Mouse (Mus musculus): ENCODE measurements around the gene Aph1b. TPM values are rescaled to one million over a fixed set of nuclear protein-coding genes. Genes with fewer than 3 reads are reported as not detected.

The Aph1b gene
- polyA plus RNA-seq, 2 experiments from 2014 or later, result 0.63 to 2.2 TPM

- ATAC-seq, result no peak
Observed at GRCm38 (mm10) chr9:66739516-66739915, 55.8 kb downstream of the Aph1b start.

- no peak for ATAC-seq
Observed at GRCm38 (mm10) chr9:66736551-66736950, 58.7 kb downstream of the Aph1b start.

- ATAC-seq, result no peak
Observed at GRCm38 (mm10) chr9:66736016-66736415, 59.3 kb downstream of the Aph1b start.

GRCm38 (mm10) chr9:66735122-66735521 lies 60.2 kb downstream of the Aph1b start:
- ATAC-seq, result no peak

- no peak for ATAC-seq
Observed at GRCm38 (mm10) chr9:66734568-66734967, 60.7 kb downstream of the Aph1b start.

GRCm38 (mm10) chr9:66732791-66733691 lies 62.2 kb downstream of the Aph1b start:
- no peak for ATAC-seq

GRCm38 (mm10) chr9:66731284-66731683 lies 64.0 kb downstream of the Aph1b start:
- no peak for ATAC-seq

- no peak for ATAC-seq
Observed at GRCm38 (mm10) chr9:66730556-66730955, 64.7 kb downstream of the Aph1b start.

GRCm38 (mm10) chr9:66727333-66727732 lies 68.0 kb downstream of the Aph1b start:
- ATAC-seq, result no peak

GRCm38 (mm10) chr9:66725591-66725990 lies 69.7 kb downstream of the Aph1b start:
- no peak for ATAC-seq

Other genes starting within 250 kb of the Aph1b start
- 100 to 1,000 TPM in 1 of 2 experiments, 10 to 100 TPM in 1; 95.5 to 156 TPM for gene Usp3, start 202.3 kb downstream of the Aph1b start, polyA plus RNA-seq (2017; shearing (Covaris generic))
- gene Car12, start 81.8 kb downstream of the Aph1b start, polyA plus RNA-seq (2017; shearing (Covaris generic)), result 10 to 100 TPM in 1 of 2 experiments, 1 to 10 TPM in 1; 9.0 to 11.3 TPM
- not detected for gene Gm10647, start 1.5 kb upstream of the Aph1b start, polyA plus RNA-seq (2017; shearing (Covaris generic))
- 1 to 10 TPM in 1 of 2 experiments, not detected in 1; 1.2 TPM for gene Aph1c, start 39.2 kb upstream of the Aph1b start, polyA plus RNA-seq (2017; shearing (Covaris generic))
- 100 to 1,000 TPM; 157 to 180 TPM for gene Rab8b, start 124.2 kb upstream of the Aph1b start, polyA plus RNA-seq (2017; shearing (Covaris generic))
- 100 to 1,000 TPM; 217 to 295 TPM for gene Rps27l, start 150.6 kb upstream of the Aph1b start, polyA plus RNA-seq (2017; shearing (Covaris generic))
- gene Lactb, start 180.0 kb upstream of the Aph1b start, polyA plus RNA-seq (2017; shearing (Covaris generic)), result 1 to 10 TPM; 3.8 to 5.9 TPM

All from activated CD4-positive, CD25-positive, alpha-beta regulatory T cell, adult 4 months (primary cell).